Mouse (Mus musculus) ES-E14 (cell line): ENCODE data around the gene Cotl1. TPM values are rescaled to one million over a fixed set of nuclear protein-coding genes. Genes with fewer than 3 reads are reported as not detected.

Experiments used
- DNase-seq: peaks from one replicate; pipeline ENCODE4 v3.0.0-alpha.2; 2013; ENCODE audit warnings: low read depth, low spot score
- H3K27ac ChIP-seq: 2 replicates; pipeline ENCODE4 v1.5.1; 2012; ENCODE audit warnings: low read depth, mild to moderate bottlenecking, low read length, moderate library complexity, mixed read lengths; ENCODE audit not compliant: poor library complexity, insufficient read depth, severe bottlenecking
- H3K36me3 ChIP-seq: 2 replicates; pipeline ENCODE4 v1.6.1; 2012; ENCODE audit warnings: mild to moderate bottlenecking, low read length, moderate library complexity, mixed read lengths; ENCODE audit not compliant: control insufficient read depth, poor library complexity, insufficient read depth, severe bottlenecking
- H3K4me1 ChIP-seq, 2 experiments: fragments of 150-350 bp in 1 of 2; sonication (generic) in 1 of 2; 2 replicates each; pipeline ENCODE4 v1.6.1; 2012; ENCODE audit warnings: low read length in 2 of 2, mild to moderate bottlenecking in 1 of 2, mixed read lengths in 1 of 2; ENCODE audit not compliant: control insufficient read depth in 2 of 2, insufficient read depth in 2 of 2, poor library complexity in 1 of 2
- H3K4me3 ChIP-seq, 2 experiments: fragments of 150-350 bp in 1 of 2; sonication (generic) in 1 of 2; 2 replicates each; pipeline ENCODE4 v1.5.1; 2012; ENCODE audit warnings: low read length in 2 of 2, low read depth in 1 of 2, mild to moderate bottlenecking in 1 of 2, mixed read lengths in 1 of 2; ENCODE audit not compliant: insufficient read depth in 1 of 2, poor library complexity in 1 of 2, severe bottlenecking in 1 of 2
- H3K9ac ChIP-seq: 2 replicates; pipeline ENCODE4 v1.6.1; 2012; ENCODE audit warnings: low read depth, mild to moderate bottlenecking, low read length, mixed read lengths; ENCODE audit not compliant: poor library complexity, insufficient read depth, severe bottlenecking
- H3K9me3 ChIP-seq: fragments of 150-350 bp; sonication (generic); 2 replicates; pipeline ENCODE4 v1.6.1; 2012; ENCODE audit warnings: low read depth, mild to moderate bottlenecking, low read length; ENCODE audit not compliant: control insufficient read depth, insufficient read depth
- CHD2 ChIP-seq: IDR thresholded peaks from 2 replicates; pipeline ENCODE4 v1.6.1; 2014; ENCODE audit warnings: mild to moderate bottlenecking, low read depth, low read length, inconsistent platforms
- HCFC1 ChIP-seq: IDR thresholded peaks from 2 replicates; pipeline ENCODE4 v1.6.1; 2012; ENCODE audit warnings: low read length, inconsistent platforms, borderline replicate concordance; ENCODE audit not compliant: insufficient read depth
- MAFK ChIP-seq: IDR thresholded peaks from 2 replicates; pipeline ENCODE4 v1.6.1; 2014; ENCODE audit warnings: mild to moderate bottlenecking, low read depth, low read length, inconsistent platforms; ENCODE audit not compliant: insufficient read depth
- ZC3H11A ChIP-seq: IDR thresholded peaks from 2 replicates; pipeline ENCODE4 v1.6.1; 2012; ENCODE audit warnings: low read depth, mild to moderate bottlenecking, inconsistent platforms, low read length, borderline replicate concordance
- ZNF384 ChIP-seq: IDR thresholded peaks from 2 replicates; pipeline ENCODE4 v1.6.1; 2012; ENCODE audit warnings: low read depth, low read length, inconsistent platforms
- in situ Hi-C, 2 experiments: fragments of 600-800 bp; cut with MboI; formaldehyde crosslinking; loops; one replicate each; pipeline ENCODE4 v1.15.1; 2025; ENCODE audit warnings: low sequenced_read_pairs in 2 of 2, inconsistent platforms in 1 of 2; ENCODE audit not compliant: unreplicated experiment in 2 of 2
- total RNA-seq: library from RNA; depleted of rRNA; stranded (reverse); fragments of 300-350 nt; gene quantifications from 2 replicates; pipeline ENCODE4 v1.2.3, GENCODE M21; 2012

Gene Cotl1
- total RNA-seq, 1 experiment: 73.3 TPM

DNA sequence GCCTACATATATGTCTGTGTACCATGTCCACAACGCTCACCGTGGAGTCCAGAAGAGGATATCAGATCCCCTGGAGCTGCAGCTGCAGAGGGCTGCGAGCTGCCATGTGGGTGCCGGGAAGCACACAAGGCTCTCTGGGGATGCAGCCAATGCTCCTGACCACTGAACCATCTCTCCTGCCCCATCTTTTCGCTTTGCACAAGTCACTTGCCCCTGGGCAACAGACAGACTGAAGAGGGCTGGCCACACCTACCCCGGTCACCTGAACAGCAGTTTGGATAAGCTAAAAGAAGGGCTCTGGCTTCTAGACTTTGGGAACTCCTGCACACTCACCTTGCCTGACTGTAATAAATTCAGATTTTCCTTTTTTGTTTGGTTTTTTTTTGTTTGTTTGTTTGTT lies 18.7 kb downstream of the Cotl1 start:
- Histone ChIP-seq H3K9ac (no peak overlapping the region), H3K4me1 (peaks cover 5 to 10% of the 10 kb centered on the region in 2 experiments), H3K4me3 (no peak overlapping the region), H3K9me3 (no peaks in the 10 kb centered on the region), H3K36me3 (no peaks in the 10 kb centered on the region), H3K27ac (no peak overlapping the region)
- in situ Hi-C loops: no loop called here
- TF ChIP-seq ZNF384 (no peak), HCFC1 (no peak)
- no peak for DNase-seq

DNA sequence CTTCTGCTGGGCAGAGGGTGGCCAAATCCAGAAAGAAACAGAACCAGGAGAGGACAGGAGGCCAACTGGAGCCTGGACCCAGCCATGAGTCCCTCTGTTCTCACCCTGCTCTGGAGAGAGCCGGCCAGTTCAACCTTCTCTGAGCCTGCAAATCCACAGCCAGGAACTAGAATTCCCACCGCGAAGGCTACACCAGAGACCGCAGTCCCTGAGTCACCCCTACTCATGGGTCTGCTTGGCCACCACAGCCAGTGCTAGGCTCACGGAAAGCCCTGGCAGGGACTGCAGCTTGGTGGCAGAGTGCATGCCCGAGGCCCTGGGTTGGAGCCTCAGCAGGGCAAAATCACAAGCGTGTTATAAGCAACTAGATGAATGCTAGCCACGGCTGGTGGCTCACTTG lies 20.4 kb downstream of the Cotl1 start:
- in situ Hi-C loops: no loop called here
- no peak for DNase-seq
- H3K4me1 ChIP-seq: peaks cover 5 to 7% of the 10 kb centered on the region in 2 experiments
- H3K4me3 ChIP-seq: no peak overlapping the region
- H3K27ac ChIP-seq: no peak overlapping the region
- no peaks in the 10 kb centered on the region for H3K9me3 ChIP-seq
- no peak for TF ChIP-seq ZC3H11A
- no peak for TF ChIP-seq MAFK
- TF ChIP-seq HCFC1: no peak
- no peak for TF ChIP-seq CHD2
- TF ChIP-seq ZNF384: no peak
- no peaks in the 10 kb centered on the region for H3K36me3 ChIP-seq
- H3K9ac ChIP-seq: no peak overlapping the region

DNA sequence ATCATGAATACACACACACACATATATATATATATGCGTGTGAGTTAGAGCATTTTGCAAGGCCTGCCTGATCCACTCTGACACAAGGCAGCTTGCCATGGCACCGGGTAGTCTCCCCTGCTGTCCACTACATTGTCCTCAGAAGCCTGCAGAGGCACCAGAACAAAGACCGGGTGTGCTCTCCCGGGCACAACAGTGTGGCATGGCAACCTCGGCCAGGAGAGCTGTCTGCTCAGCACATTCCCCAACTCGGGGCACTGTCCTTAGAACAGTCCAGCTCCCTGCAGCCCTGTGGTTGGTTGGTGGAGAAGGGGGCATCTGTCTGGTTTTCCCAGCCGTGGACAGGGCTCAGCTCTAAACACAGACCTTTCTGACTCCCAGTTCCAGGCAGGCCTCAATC lies 21.0 kb downstream of the Cotl1 start:
- peaks cover 5 to 7% of the 10 kb centered on the region in 2 experiments for H3K4me1 ChIP-seq

DNA sequence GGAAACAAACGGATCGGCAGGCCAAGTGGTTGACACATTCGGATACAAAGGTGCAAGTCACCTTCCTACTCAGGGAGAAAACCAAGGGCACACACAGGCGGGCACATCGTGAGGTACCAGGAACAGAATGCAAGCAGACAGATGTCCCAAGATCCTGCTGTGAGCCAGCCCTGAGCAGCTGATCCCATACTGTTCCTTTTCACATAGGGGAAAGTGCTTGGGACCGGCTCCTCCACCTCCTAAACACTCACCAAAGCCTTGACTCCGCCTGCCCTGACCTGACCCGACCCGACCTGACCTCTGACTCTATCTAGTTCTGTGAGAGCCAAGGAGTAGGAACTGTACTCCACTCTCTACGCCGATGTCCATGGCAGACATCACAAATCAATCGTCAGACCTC lies 22.9 kb downstream of the Cotl1 start:
- H3K4me1 ChIP-seq: peaks cover 9 to 18% of the 10 kb centered on the region in 2 experiments
- H3K9me3 ChIP-seq: no peaks in the 10 kb centered on the region
- DNase-seq: no peak
- H3K27ac ChIP-seq: no peak overlapping the region
- no peaks in the 10 kb centered on the region for H3K36me3 ChIP-seq
- H3K9ac ChIP-seq: no peak overlapping the region; the same call in 1 of the 2 replicates
- TF ChIP-seq CHD2: no peak
- TF ChIP-seq MAFK: peak; percentile 21; the same call in 1 of the 2 replicates
- in situ Hi-C loops: no loop called here
- no peak overlapping the region for H3K4me3 ChIP-seq

More for the DNA sequence above, 21.0 kb downstream of the Cotl1 start:
- no peaks in the 10 kb centered on the region for H3K9me3 ChIP-seq
- no peak for DNase-seq
- TF ChIP-seq ZC3H11A (no peak), CHD2 (no peak), ZNF384 (no peak), HCFC1 (no peak), MAFK (no peak)
- no peaks in the 10 kb centered on the region for H3K36me3 ChIP-seq
- no peak overlapping the region for H3K9ac ChIP-seq
- no peak overlapping the region for H3K4me3 ChIP-seq
- H3K27ac ChIP-seq: no peak overlapping the region
- in situ Hi-C loops: no loop called here

DNA sequence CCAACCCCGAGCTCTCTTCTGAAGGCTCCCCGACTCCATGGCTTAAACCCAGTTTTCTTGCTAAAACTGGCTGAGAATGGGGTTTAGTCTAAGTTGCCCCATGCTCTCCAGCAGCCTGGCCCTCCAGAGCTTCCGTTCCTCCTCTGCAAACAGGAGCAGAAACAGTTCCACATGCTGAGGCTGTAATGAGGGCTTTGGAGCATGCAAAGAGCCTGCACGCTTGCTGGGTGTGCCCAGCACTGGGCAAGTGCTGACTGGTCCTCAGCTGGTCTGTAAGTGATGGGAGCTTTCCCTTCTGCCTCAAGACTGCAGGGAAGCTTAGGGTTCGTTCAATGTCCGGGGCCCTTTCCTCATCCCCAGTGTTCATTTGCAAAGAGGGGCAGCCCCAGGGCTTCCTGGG lies 24.1 kb downstream of the Cotl1 start:
- H3K9ac ChIP-seq: no peak overlapping the region
- no peak for TF ChIP-seq HCFC1
- TF ChIP-seq ZNF384: no peak
- no peak for TF ChIP-seq ZC3H11A
- no peak for TF ChIP-seq CHD2
- no peak for TF ChIP-seq MAFK
- H3K27ac ChIP-seq: no peak overlapping the region
- H3K4me3 ChIP-seq: no peak overlapping the region
- H3K4me1 ChIP-seq: peaks cover 9 to 18% of the 10 kb centered on the region in 2 experiments
- in situ Hi-C loops: no loop called here
- no peak for DNase-seq
- H3K9me3 ChIP-seq: no peaks in the 10 kb centered on the region
- H3K36me3 ChIP-seq: no peaks in the 10 kb centered on the region
